Mouse (Mus musculus) limb, embryonic 12.5 days (tissue): Measurements from ENCODE around the gene Clp1. TPM values are rescaled to one million over a fixed set of nuclear protein-coding genes. Genes with fewer than 3 reads are reported as not detected.

ENCODE experiments used
- ATAC-seq: fragments of 200-750 bp; cut with Nextera tagmentation; 2 replicates; pipeline ENCODE4 v1.8.0; 2017; ENCODE audit warnings: low read depth, moderate TSS enrichment; ENCODE audit not compliant: insufficient number of reproducible peaks, insufficient read depth, low FRiP score, low TSS enrichment
- H3K27ac ChIP-seq: fragments of 300-500 bp; sonication (generic); 2 replicates; pipeline ENCODE4 v1.5.1; 2016; ENCODE audit warnings: mild to moderate bottlenecking, moderate library complexity
- H3K27me3 ChIP-seq: fragments of 300-500 bp; sonication (generic); 2 replicates; pipeline ENCODE4 v1.6.1; 2016; ENCODE audit warnings: mild to moderate bottlenecking, moderate library complexity
- H3K36me3 ChIP-seq: fragments of 300-500 bp; sonication (generic); 2 replicates; pipeline ENCODE4 v1.6.1; 2016; ENCODE audit warnings: mild to moderate bottlenecking, moderate library complexity
- H3K4me1 ChIP-seq: fragments of 300-500 bp; sonication (generic); replicated peaks from 2 replicates; pipeline ENCODE4 v1.6.1; 2016
- H3K4me2 ChIP-seq: fragments of 300-500 bp; sonication (generic); 2 replicates; pipeline ENCODE4 v1.6.1; 2016; ENCODE audit warnings: mild to moderate bottlenecking, moderate library complexity
- H3K4me3 ChIP-seq: fragments of 300-500 bp; sonication (generic); replicated peaks from 2 replicates; pipeline ENCODE4 v1.5.1; 2016; ENCODE audit warnings: mild to moderate bottlenecking
- H3K9ac ChIP-seq: fragments of 300-500 bp; sonication (generic); replicated peaks from 2 replicates; pipeline ENCODE4 v1.6.1; 2016; ENCODE audit warnings: mild to moderate bottlenecking, moderate library complexity
- H3K9me3 ChIP-seq: fragments of 300-500 bp; sonication (generic); 2 replicates; pipeline ENCODE4 v1.6.1; 2016; ENCODE audit warnings: mild to moderate bottlenecking, moderate library complexity
- WGBS: fragments of 180-500 bp; shearing (Covaris S2); methylation state at CpG from one replicate; pipeline ENCODE4 v1.1.7; 2016; 5-methylcytosine and 5-hydroxymethylcytosine counted together
- polyA plus RNA-seq: library from polyadenylated mRNA; unstranded; fragments of >200 nt; fragmentation: Nextera tagmentation; extraction: Ambion mirVana; gene quantifications from 2 replicates; pipeline ENCODE4 v1.2.1, GENCODE M21; 2016

Gene Clp1
- polyA plus RNA-seq, 1 experiment from 2014 or later = 47.1 TPM

- peaks cover 7% of the 10 kb centered on the region for H3K4me1 ChIP-seq
- H3K4me3 ChIP-seq = 0 out of 2 replicates have a peak overlapping the region, but pooled peaks have one; percentile 61
- WGBS = 90% methylated on average over 10 of the region's 10 CpGs
- no peaks in the 10 kb centered on the region for H3K9me3 ChIP-seq
- peaks cover 42% of the 10 kb centered on the region for H3K36me3 ChIP-seq
- no peak overlapping the region for H3K27ac ChIP-seq
- no peak for ATAC-seq
- H3K27me3 ChIP-seq = no peaks in the 10 kb centered on the region
- H3K9ac ChIP-seq = no peak overlapping the region
- no peak overlapping the region for H3K4me2 ChIP-seq
Observed at GRCm38 (mm10) chr2:84725770-84726169, 1.4 kb downstream of the Clp1 start.

GRCm38 (mm10) chr2:84723856-84724255 lies 3.3 kb downstream of the Clp1 start:
- WGBS = 97% methylated on average over 14 of the region's 14 CpGs
- no peak overlapping the region for H3K9ac ChIP-seq
- peaks cover 42% of the 10 kb centered on the region for H3K36me3 ChIP-seq
- no peak for ATAC-seq
- H3K4me3 ChIP-seq = no peak overlapping the region
- H3K4me1 ChIP-seq = peaks cover 7% of the 10 kb centered on the region
- no peaks in the 10 kb centered on the region for H3K9me3 ChIP-seq
- no peaks in the 10 kb centered on the region for H3K27me3 ChIP-seq
- no peak overlapping the region for H3K27ac ChIP-seq
- H3K4me2 ChIP-seq = no peak overlapping the region

- ATAC-seq = no peak
Observed at GRCm38 (mm10) chr2:84721182-84721581, 6.0 kb downstream of the Clp1 start.

GRCm38 (mm10) chr2:84720718-84721117 lies 6.4 kb downstream of the Clp1 start:
- Histone ChIP-seq H3K27ac (no peak overlapping the region), H3K9me3 (no peaks in the 10 kb centered on the region), H3K36me3 (peaks cover 41% of the 10 kb centered on the region), H3K27me3 (no peaks in the 10 kb centered on the region), H3K4me1 (no peaks in the 10 kb centered on the region; the same call in 1 of the 2 replicates), H3K9ac (no peak overlapping the region), H3K4me2 (no peak overlapping the region), H3K4me3 (no peak overlapping the region)
- 86% methylated on average over 2 of the region's 2 CpGs for WGBS
- ATAC-seq = no peak

More at GRCm38 (mm10) chr2:84721182-84721581, 6.0 kb downstream of the Clp1 start:
- H3K9ac ChIP-seq = no peak overlapping the region
- H3K4me2 ChIP-seq = no peak overlapping the region
- no peak overlapping the region for H3K27ac ChIP-seq
- H3K9me3 ChIP-seq = no peaks in the 10 kb centered on the region
- no peaks in the 10 kb centered on the region for H3K27me3 ChIP-seq
- peaks cover 1% of the 10 kb centered on the region for H3K4me1 ChIP-seq
- no peak overlapping the region for H3K4me3 ChIP-seq
- peaks cover 42% of the 10 kb centered on the region for H3K36me3 ChIP-seq
- WGBS = 81% methylated on average over 3 of the region's 3 CpGs

- Histone ChIP-seq H3K9me3 (no peaks in the 10 kb centered on the region), H3K27ac (no peak overlapping the region), H3K4me2 (no peak overlapping the region), H3K36me3 (peaks cover 13% of the 10 kb centered on the region; the same call in 1 of the 2 replicates), H3K9ac (no peak overlapping the region), H3K27me3 (no peaks in the 10 kb centered on the region), H3K4me3 (no peak overlapping the region), H3K4me1 (peaks cover 11% of the 10 kb centered on the region)
- WGBS = 92% methylated on average over 4 of the region's 4 CpGs
- ATAC-seq = no peak
Observed at GRCm38 (mm10) chr2:84717357-84717756, 9.8 kb downstream of the Clp1 start.

- no peak for ATAC-seq
- H3K4me2 ChIP-seq = peak overlapping the region; percentile 74
- H3K9me3 ChIP-seq = no peaks in the 10 kb centered on the region
- H3K27ac ChIP-seq = peak overlapping the region; percentile 90; the same call in 1 of the 2 replicates
- peak overlapping the region; percentile 65 for H3K9ac ChIP-seq
- H3K4me1 ChIP-seq = peaks cover 13% of the 10 kb centered on the region
- 36% methylated on average over 9 of the region's 9 CpGs for WGBS
- H3K27me3 ChIP-seq = no peaks in the 10 kb centered on the region
- H3K4me3 ChIP-seq = peak overlapping the region; percentile 92
- H3K36me3 ChIP-seq = peaks cover 7% of the 10 kb centered on the region; the same call in 1 of the 2 replicates
Observed at GRCm38 (mm10) chr2:84716423-84717355, 10.5 kb downstream of the Clp1 start.

GRCm38 (mm10) chr2:84715562-84716361 lies 11.4 kb downstream of the Clp1 start:
- Histone ChIP-seq H3K4me1 (peaks cover 13% of the 10 kb centered on the region), H3K27me3 (no peaks in the 10 kb centered on the region), H3K36me3 (peaks cover 3% of the 10 kb centered on the region), H3K27ac (peak overlapping the region; percentile 95), H3K9ac (peak overlapping the region; percentile 93), H3K4me3 (peak overlapping the region; percentile 92), H3K4me2 (peak overlapping the region; percentile 74), H3K9me3 (no peaks in the 10 kb centered on the region)
- under 1% methylated on average over 33 of the region's 33 CpGs for WGBS
- peak; percentile 96 for ATAC-seq

GRCm38 (mm10) chr2:84714811-84715561 lies 12.2 kb downstream of the Clp1 start, which contains the start of gene Zdhhc5:
Gene Zdhhc5, minus strand, starts transcription at chr2:84715180.
- Histone ChIP-seq H3K4me1 (peaks cover 13% of the 10 kb centered on the region), H3K4me2 (peak within 1 kb of the TSS; percentile 74), H3K27ac (peak within 1 kb of the TSS; percentile 95), H3K27me3 (no peaks in the 10 kb centered on the region), H3K36me3 (peaks cover 11% of the 10 kb centered on the region), H3K9ac (peak within 1 kb of the TSS; percentile 93), H3K9me3 (no peaks in the 10 kb centered on the region), H3K4me3 (peak within 1 kb of the TSS; percentile 92)
- ATAC-seq = peak; percentile 94
- WGBS = under 1% methylated on average over 102 of the region's 107 CpGs

- H3K4me1 ChIP-seq = peaks cover 13% of the 10 kb centered on the region
- peak overlapping the region; percentile 95 for H3K27ac ChIP-seq
- H3K4me2 ChIP-seq = peak overlapping the region; percentile 74
- WGBS = 2% methylated on average over 21 of the region's 26 CpGs
- peak overlapping the region; percentile 92 for H3K4me3 ChIP-seq
- H3K9ac ChIP-seq = peak overlapping the region; percentile 93
- peaks cover 16% of the 10 kb centered on the region for H3K36me3 ChIP-seq
- ATAC-seq = peak; percentile 16; the same call in 1 of the 2 replicates
- H3K9me3 ChIP-seq = no peaks in the 10 kb centered on the region
- no peaks in the 10 kb centered on the region for H3K27me3 ChIP-seq
Observed at GRCm38 (mm10) chr2:84714422-84714810, 12.7 kb downstream of the Clp1 start.

- Histone ChIP-seq H3K4me1 (peaks cover 22% of the 10 kb centered on the region), H3K27ac (no peak overlapping the region), H3K27me3 (no peaks in the 10 kb centered on the region), H3K36me3 (peaks cover 40% of the 10 kb centered on the region), H3K9me3 (no peaks in the 10 kb centered on the region), H3K4me2 (no peak overlapping the region), H3K4me3 (no peak overlapping the region), H3K9ac (no peak overlapping the region)
- no peak for ATAC-seq
- 86% methylated on average over 2 of the region's 2 CpGs for WGBS
Observed at GRCm38 (mm10) chr2:84711898-84712297, 15.3 kb downstream of the Clp1 start.
